In genomic region chr7:28350155-28350883, GRCm38 (mm10) we compare ENCODE assay signal across 8 mouse cellular contexts. TPM values are rescaled to one million over a fixed set of nuclear protein-coding genes. Genes with fewer than 3 reads are reported as not detected.
DNase-seq lines count a peak whose midpoint lies in the region; ATAC-seq and TF ChIP-seq lines count a peak whose summit lies in the region.

TSS of gene Rps16 (plus strand) at chr7:28350652.

- peak within 1 kb of the TSS; percentile 97 for H3K9ac ChIP-seq in embryonic facial prominence, embryonic 15.5 days
- peak within 1 kb of the TSS; percentile 98 for H3K9ac ChIP-seq in kidney, embryonic 14.5 days (ENCODE audit: low read depth, low read length)
- peak within 1 kb of the TSS; percentile 95 for H3K9ac ChIP-seq in limb, embryonic 15.5 days

- TF ChIP-seq POLR2A in bone marrow, adult 2 months (IDR thresholded peaks at IDR 0.05; ENCODE audit: borderline replicate concordance, control insufficient read depth, low read depth, low read length), result peak; percentile 58; the same call in 1 of the 2 replicates

- peak within 1 kb of the TSS; percentile 56 for H3K27ac ChIP-seq in bone marrow, adult 2 months (ENCODE audit: control insufficient read depth, insufficient read depth, low read depth, low read length, poor library complexity)
- peak within 1 kb of the TSS; percentile 97 for H3K27ac ChIP-seq in embryonic facial prominence, embryonic 15.5 days (replicated peaks)
- peak within 1 kb of the TSS; percentile 94 for H3K27ac ChIP-seq in kidney, embryonic 14.5 days (ENCODE audit: low read depth, low read length)
- peak within 1 kb of the TSS; percentile 95 for H3K27ac ChIP-seq in limb, embryonic 15.5 days

- no peaks in the 10 kb centered on the region for H3K9me3 ChIP-seq in embryonic facial prominence, embryonic 15.5 days (replicated peaks)
- H3K9me3 ChIP-seq in kidney, embryonic 14.5 days (ENCODE audit: control insufficient read depth, low read length), result no peaks in the 10 kb centered on the region
- H3K9me3 ChIP-seq in limb, embryonic 15.5 days, result no peaks in the 10 kb centered on the region

- peak within 1 kb of the TSS; percentile 73 for H3K4me2 ChIP-seq in embryonic facial prominence, embryonic 15.5 days (replicated peaks)
- peak within 1 kb of the TSS; percentile 77 for H3K4me2 ChIP-seq in kidney, embryonic 14.5 days (replicated peaks; ENCODE audit: low read depth, low read length)
- H3K4me2 ChIP-seq in limb, embryonic 15.5 days, result peak within 1 kb of the TSS; percentile 70

- no peak for TF ChIP-seq CTCF in bone marrow, adult 2 months (IDR thresholded peaks at IDR 0.05; ENCODE audit: control insufficient read depth, insufficient read depth, low read length)

- H3K36me3 ChIP-seq in embryonic facial prominence, embryonic 15.5 days, result peaks cover 35% of the 10 kb centered on the region
- H3K36me3 ChIP-seq in kidney, embryonic 14.5 days (ENCODE audit: control insufficient read depth, insufficient read depth, low read length), result peaks cover 31% of the 10 kb centered on the region
- peaks cover 35% of the 10 kb centered on the region for H3K36me3 ChIP-seq in limb, embryonic 15.5 days

- no peaks in the 10 kb centered on the region for H3K4me1 ChIP-seq in bone marrow, adult 2 months (ENCODE audit: control insufficient read depth, insufficient read depth, low read length)
- peaks cover 26% of the 10 kb centered on the region for H3K4me1 ChIP-seq in embryonic facial prominence, embryonic 15.5 days
- peaks cover 18% of the 10 kb centered on the region for H3K4me1 ChIP-seq in kidney, embryonic 14.5 days (ENCODE audit: control insufficient read depth, insufficient read depth, low read length)
- peaks cover 27% of the 10 kb centered on the region for H3K4me1 ChIP-seq in limb, embryonic 15.5 days

- WGBS in bone marrow, adult 2 months, result 1% methylated on average over 50 of the region's 50 CpGs
- WGBS in embryonic facial prominence, embryonic 15.5 days, result under 1% methylated on average over 50 of the region's 50 CpGs
- under 1% methylated on average over 46 of the region's 50 CpGs for WGBS in kidney, embryonic 14.5 days
- WGBS in limb, embryonic 15.5 days, result under 1% methylated on average over 43 of the region's 50 CpGs

- DNase-seq in 416B (ENCODE audit: low read depth), result peak; percentile 98
- DNase-seq in heart, adult 9 months (ENCODE audit: low spot score in 2 of 2), result peak; percentile 97
- peak; percentile 95 to 98 for DNase-seq in monocyte, adult 2 months (ENCODE audit: low read depth in 1 of 2, low spot score in 2 of 2)
- peak; percentile 97 to 98 for DNase-seq in spleen, postnatal 36 days (ENCODE audit: low spot score in 2 of 2)

- no peaks in the 10 kb centered on the region for H3K27me3 ChIP-seq in embryonic facial prominence, embryonic 15.5 days
- no peaks in the 10 kb centered on the region for H3K27me3 ChIP-seq in kidney, embryonic 14.5 days (ENCODE audit: control insufficient read depth, insufficient read depth, low read length)
- H3K27me3 ChIP-seq in limb, embryonic 15.5 days, result no peaks in the 10 kb centered on the region

- peak; percentile 95 for ATAC-seq in embryonic facial prominence, embryonic 15.5 days (ENCODE audit: insufficient number of reproducible peaks, low FRiP score, low TSS enrichment, low read depth)
- peak; percentile 94 for ATAC-seq in kidney, embryonic 14.5 days (ENCODE audit: low FRiP score, low TSS enrichment)
- ATAC-seq in limb, embryonic 15.5 days (ENCODE audit: insufficient number of reproducible peaks, low FRiP score, low TSS enrichment, low read depth), result peak; percentile 93

- H3K4me3 ChIP-seq in bone marrow, adult 2 months (replicated peaks; ENCODE audit: control insufficient read depth, low read depth, low read length), result peak within 1 kb of the TSS; percentile 76
- peak within 1 kb of the TSS; percentile 90 for H3K4me3 ChIP-seq in embryonic facial prominence, embryonic 15.5 days (replicated peaks)
- H3K4me3 ChIP-seq in kidney, embryonic 14.5 days (ENCODE audit: low read length), result peak within 1 kb of the TSS; percentile 97
- peak within 1 kb of the TSS; percentile 85 for H3K4me3 ChIP-seq in limb, embryonic 15.5 days

RNA-seq across cellular contexts. Expression of gene Rps16, which starts in this region (rescaled TPM):
- 838 and 1,358 TPM in 2 replicates for polyA plus RNA-seq in bone marrow, adult 2 months (2011; ENCODE audit: insufficient read depth, insufficient read length, low replicate concordance, missing spikeins)
- 1,000 and 1,004 TPM in 2 replicates for polyA plus RNA-seq in embryonic facial prominence, embryonic 15.5 days (2015; fragmentation: Nextera tagmentation; extraction: Ambion mirVana)
- 1,287 and 1,567 TPM in 2 replicates for polyA plus RNA-seq in kidney, embryonic 14.5 days (2014; fragmentation: Nextera tagmentation; extraction: Ambion mirVana)
- 822 and 1,022 TPM in 2 replicates for polyA plus RNA-seq in limb, embryonic 15.5 days (2015; fragmentation: Nextera tagmentation; extraction: Ambion mirVana)

Comparison
In these comparisons a context has a peak if more than half of its experiments do, and no peak if none do; other contexts are left out.
1. Peak in every context shown above with its lines: DNase-seq, ATAC-seq, H3K4me3 ChIP-seq and H3K27ac ChIP-seq.